In genomic region chr11:77760031-77760430, GRCm38 (mm10) we compare ENCODE assay signal across 45 mouse cellular contexts. TPM values are rescaled to one million over a fixed set of nuclear protein-coding genes. Genes with fewer than 3 reads are reported as not detected.
"Had no signal": no experiment of that assay in that cellular context is flagged by ENCODE, and none has a peak within 500 bp of the region (broad histone marks: within the 10 kb centered on the region; RNA-seq: fewer than 3 reads in every experiment).

No protein-coding gene starts in this region.

- H3K4me3 ChIP-seq: left cerebral cortex, adult 2 months; limb, embryonic 10.5 days; limb, embryonic 12.5 days; limb, embryonic 13.5 days; limb, embryonic 15.5 days; liver, embryonic 12.5 days; liver, embryonic 13.5 days; liver, embryonic 15.5 days; lung, embryonic 15.5 days; megakaryocyte, embryonic 14.5 days; midbrain, embryonic 10.5 days; midbrain, embryonic 12.5 days; midbrain, embryonic 13.5 days; midbrain, embryonic 15.5 days; myocyte; neural tube, embryonic 12.5 days had no signal

- H3K27me3 ChIP-seq: limb, embryonic 13.5 days; limb, embryonic 15.5 days; liver, embryonic 13.5 days; lung, embryonic 15.5 days; midbrain, embryonic 15.5 days; neural tube, embryonic 12.5 days had no signal

- H3K9ac ChIP-seq: limb, embryonic 12.5 days; limb, embryonic 13.5 days; limb, embryonic 15.5 days; liver, embryonic 12.5 days; liver, embryonic 13.5 days; liver, embryonic 14.5 days; liver, embryonic 15.5 days; liver, postnatal 0 days; lung, embryonic 14.5 days; lung, embryonic 15.5 days; midbrain, embryonic 12.5 days; midbrain, embryonic 13.5 days; midbrain, embryonic 15.5 days; neural tube, embryonic 12.5 days had no signal

- H3K9me3 ChIP-seq: limb, embryonic 10.5 days; limb, embryonic 12.5 days; limb, embryonic 13.5 days; limb, embryonic 15.5 days; liver, embryonic 12.5 days; liver, embryonic 13.5 days; liver, embryonic 15.5 days; lung, embryonic 15.5 days; megakaryocyte, embryonic 14.5 days; midbrain, embryonic 10.5 days; midbrain, embryonic 12.5 days; midbrain, embryonic 13.5 days; midbrain, embryonic 15.5 days; neural tube, embryonic 12.5 days had no signal

- H3K27ac ChIP-seq: left cerebral cortex, adult 2 months; limb, embryonic 10.5 days; limb, embryonic 12.5 days; limb, embryonic 13.5 days; limb, embryonic 15.5 days; liver, embryonic 12.5 days; liver, embryonic 13.5 days; liver, embryonic 14.5 days; liver, embryonic 15.5 days; lung, embryonic 15.5 days; macrophage; midbrain, embryonic 10.5 days; midbrain, embryonic 12.5 days; midbrain, embryonic 13.5 days; midbrain, embryonic 15.5 days; neural tube, embryonic 12.5 days had no signal

- DNase-seq: left cerebral cortex, postnatal 4 days; liver; liver, embryonic 13.5 days; liver, postnatal 0 days; lung, adult 18-20 months; lung, adult 2 months; lung, embryonic 14.5 days; lung, postnatal 10 days; lung, postnatal 14 days; lung, postnatal 36 days; lung, postnatal 4 days; midbrain, embryonic 14.5 days had no signal

- ATAC-seq: liver, embryonic 12.5 days; liver, postnatal 0 days; lung, postnatal 0 days; midbrain, embryonic 13.5 days; midbrain, embryonic 15.5 days had no signal

- H3K4me2 ChIP-seq: limb, embryonic 12.5 days; limb, embryonic 13.5 days; limb, embryonic 15.5 days; liver, embryonic 11.5 days; liver, embryonic 12.5 days; liver, embryonic 13.5 days; liver, embryonic 15.5 days; lung, embryonic 14.5 days; lung, embryonic 15.5 days; midbrain, embryonic 12.5 days; midbrain, embryonic 13.5 days; midbrain, embryonic 15.5 days; neural tube, embryonic 12.5 days had no signal

- H3K36me3 ChIP-seq: limb, embryonic 10.5 days; limb, embryonic 12.5 days; limb, embryonic 13.5 days; limb, embryonic 15.5 days; liver, embryonic 12.5 days; liver, embryonic 13.5 days; liver, embryonic 15.5 days; lung, embryonic 15.5 days; midbrain, embryonic 10.5 days; midbrain, embryonic 12.5 days; midbrain, embryonic 13.5 days; midbrain, embryonic 15.5 days; neural tube, embryonic 12.5 days had no signal

RNA-seq across cellular contexts. Expression of gene Gm10277, which starts 27.5 kb away (rescaled TPM):
- total RNA-seq: left cerebral cortex, adult 2 months; left cerebral cortex, adult 8-10 months; left cerebral cortex, postnatal 10 days; left cerebral cortex, postnatal 14 days; left cerebral cortex, postnatal 25 days; left cerebral cortex, postnatal 36 days; left cerebral cortex, postnatal 4 days; liver, adult 2 months; megakaryocyte progenitor cell, adult 5-6 weeks; megakaryocyte-erythroid progenitor cell, adult 5-6 weeks; midbrain, postnatal 0 days had no signal
- polyA plus RNA-seq: liver, adult 2 months; lung, adult 2 months; macrophage had no signal

RNA-seq across cellular contexts. Expression of gene Cryba1, which starts 34.9 kb away (rescaled TPM):
- total RNA-seq: left cerebral cortex, adult 2 months; left cerebral cortex, adult 8-10 months; left cerebral cortex, postnatal 10 days; left cerebral cortex, postnatal 14 days; left cerebral cortex, postnatal 25 days; left cerebral cortex, postnatal 36 days; liver, adult 2 months; megakaryocyte progenitor cell, adult 5-6 weeks; megakaryocyte, adult 5-6 weeks; megakaryocyte-erythroid progenitor cell, adult 5-6 weeks; midbrain, postnatal 0 days had no signal
- polyA plus RNA-seq: limb, embryonic 10.5 days; limb, embryonic 11.5 days; limb, embryonic 12.5 days; limb, embryonic 13.5 days; limb, embryonic 14.5 days; limb, embryonic 15.5 days; liver, adult 2 months; liver, embryonic 11.5 days; liver, embryonic 12.5 days; liver, embryonic 13.5 days; liver, embryonic 14.5 days; liver, embryonic 15.5 days; liver, embryonic 16.5 days; liver, postnatal 0 days; lung, adult 2 months; lung, embryonic 14.5 days; lung, embryonic 15.5 days; lung, embryonic 16.5 days; lung, postnatal 0 days; macrophage; myocyte had no signal
